ENCODE assay signal across 9 mouse cellular contexts in the genomic region with DNA sequence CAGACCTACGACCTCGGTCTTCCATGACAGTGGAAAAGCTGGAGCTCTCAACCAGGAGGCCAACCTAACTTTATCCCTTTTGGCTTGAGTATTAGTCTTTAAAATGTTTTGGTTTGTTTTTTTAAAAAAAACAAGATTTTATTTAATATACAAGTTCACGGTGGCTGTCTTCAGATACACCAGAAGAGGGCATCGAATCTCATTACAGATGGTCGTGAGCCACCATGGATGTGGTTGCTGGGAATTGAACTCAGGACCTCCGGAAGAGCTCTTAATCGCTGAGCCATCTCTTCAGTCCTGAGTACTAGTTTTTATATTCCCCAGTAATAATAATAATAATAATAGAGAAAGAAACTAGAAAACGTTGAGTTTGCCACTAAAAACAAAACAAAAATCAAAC. TPM values are rescaled to one million over a fixed set of nuclear protein-coding genes. Genes with fewer than 3 reads are reported as not detected.
DNase-seq lines count a peak whose midpoint lies in the region; ATAC-seq and TF ChIP-seq lines count a peak whose summit lies in the region.
"Had no signal": no experiment of that assay in that cellular context is flagged by ENCODE, and none has a peak within 500 bp of the region (broad histone marks: within the 10 kb centered on the region; RNA-seq: fewer than 3 reads in every experiment).

No protein-coding gene starts in this region.

- H3K4me3 ChIP-seq in left cerebral cortex, adult 2 months, result peak overlapping the region; percentile 78
- peak overlapping the region; percentile 69 for H3K4me3 ChIP-seq in embryonic facial prominence, embryonic 11.5 days (ENCODE audit: low read depth, low read length)
- no peak overlapping the region for H3K4me3 ChIP-seq in intestine, embryonic 15.5 days (replicated peaks)
- peak overlapping the region; percentile 99 for H3K4me3 ChIP-seq in neural tube, embryonic 12.5 days

- no peak overlapping the region; the same call in 1 of the 2 replicates for H3K27ac ChIP-seq in left cerebral cortex, adult 2 months
- no peak overlapping the region for H3K27ac ChIP-seq in embryonic facial prominence, embryonic 11.5 days (replicated peaks; ENCODE audit: low read depth, low read length)
- H3K27ac ChIP-seq in intestine, embryonic 15.5 days, result no peak overlapping the region
- no peak overlapping the region for H3K27ac ChIP-seq in neural tube, embryonic 12.5 days

- H3K4me2 ChIP-seq in embryonic facial prominence, embryonic 11.5 days (ENCODE audit: low read depth, low read length), result peak overlapping the region; percentile 56
- H3K4me2 ChIP-seq in intestine, embryonic 15.5 days (replicated peaks), result peak overlapping the region; percentile 71
- peak overlapping the region; percentile 74 for H3K4me2 ChIP-seq in neural tube, embryonic 12.5 days (replicated peaks)

- no peaks in the 10 kb centered on the region for H3K27me3 ChIP-seq in embryonic facial prominence, embryonic 11.5 days (ENCODE audit: control insufficient read depth, insufficient read depth, low read length)
- H3K27me3 ChIP-seq in intestine, embryonic 15.5 days (replicated peaks), result no peaks in the 10 kb centered on the region
- H3K27me3 ChIP-seq in neural tube, embryonic 12.5 days (replicated peaks), result no peaks in the 10 kb centered on the region

- 0 out of 2 replicates have a peak, but pooled peaks cover 2% of the 10 kb centered on the region for H3K36me3 ChIP-seq in embryonic facial prominence, embryonic 11.5 days (replicated peaks; ENCODE audit: control insufficient read depth, insufficient read depth, low read depth, low read length)
- peaks cover 17% of the 10 kb centered on the region for H3K36me3 ChIP-seq in intestine, embryonic 15.5 days
- H3K36me3 ChIP-seq in neural tube, embryonic 12.5 days, result peaks cover 28% of the 10 kb centered on the region

- H3K9ac ChIP-seq in embryonic facial prominence, embryonic 11.5 days (replicated peaks; ENCODE audit: low read length), result no peak overlapping the region
- no peak overlapping the region for H3K9ac ChIP-seq in intestine, embryonic 15.5 days
- H3K9ac ChIP-seq in neural tube, embryonic 12.5 days, result peak overlapping the region; percentile 98; the same call in 1 of the 2 replicates

- ATAC-seq in embryonic facial prominence, embryonic 11.5 days (replicated peaks; ENCODE audit: insufficient number of reproducible peaks, low FRiP score, low TSS enrichment, low read depth), result no peak
- ATAC-seq in intestine, embryonic 15.5 days, result no peak
- no peak for ATAC-seq in neural tube, embryonic 12.5 days (ENCODE audit: low FRiP score, low read depth)
- ATAC-seq in activated CD4-positive, CD25-positive, alpha-beta regulatory T cell, adult 4 months, result no peak

- TF ChIP-seq CTCF in left cerebral cortex, adult 2 months (IDR thresholded peaks at IDR 0.05), result peak; percentile 24

- no peaks in the 10 kb centered on the region for H3K9me3 ChIP-seq in embryonic facial prominence, embryonic 11.5 days (replicated peaks; ENCODE audit: control insufficient read depth, low read length)
- no peaks in the 10 kb centered on the region for H3K9me3 ChIP-seq in intestine, embryonic 15.5 days
- no peaks in the 10 kb centered on the region for H3K9me3 ChIP-seq in neural tube, embryonic 12.5 days

- DNase-seq in left cerebral cortex, adult 2 months (ENCODE audit: extremely low spot score in 1 of 2, low spot score in 2 of 2), result no peak
- no peak for DNase-seq in left cerebral cortex, adult 9 months (ENCODE audit: low spot score in 2 of 2)
- DNase-seq in embryonic facial prominence, embryonic 11.5 days (ENCODE audit: low spot score), result peak; percentile 9
- DNase-seq in left cerebral cortex, postnatal 14 days (ENCODE audit: low spot score in 2 of 2), result no peak
- DNase-seq in urinary bladder, postnatal 4 days (ENCODE audit: low spot score in 2 of 2), result no peak

- intact Hi-C loops in left cerebral cortex, adult 2 months (cut with DNase I), result no loop called here
- intact Hi-C loops in left cerebral cortex, postnatal 14 days (cut with DNase I), result no loop called here

- no peaks in the 10 kb centered on the region for H3K4me1 ChIP-seq in embryonic facial prominence, embryonic 11.5 days (ENCODE audit: control insufficient read depth, insufficient read depth, low read length)
- H3K4me1 ChIP-seq in intestine, embryonic 15.5 days (replicated peaks), result peaks cover 20% of the 10 kb centered on the region
- peaks cover 19% of the 10 kb centered on the region for H3K4me1 ChIP-seq in neural tube, embryonic 12.5 days

- WGBS in embryonic facial prominence, embryonic 11.5 days, result 71% methylated on average over 8 of the region's 8 CpGs
- 59% methylated on average over 8 of the region's 8 CpGs for WGBS in intestine, embryonic 15.5 days
- 65% methylated on average over 8 of the region's 8 CpGs for WGBS in neural tube, embryonic 12.5 days

RNA-seq across cellular contexts. Expression of a gene that starts 2.0 kb away (rescaled TPM):
- total RNA-seq in left cerebral cortex, adult 2 months (2021), result 100 to 1,000 TPM; 164 to 176 TPM
- 58.7 and 58.8 TPM in 2 replicates for polyA plus RNA-seq in embryonic facial prominence, embryonic 11.5 days (2014; fragmentation: Nextera tagmentation; extraction: Ambion mirVana)
- polyA plus RNA-seq in intestine, embryonic 15.5 days (2015; fragmentation: Nextera tagmentation; extraction: Ambion mirVana), result 36.3 and 36.4 TPM in 2 replicates
- polyA plus RNA-seq in neural tube, embryonic 12.5 days (2016; fragmentation: Nextera tagmentation; extraction: Ambion mirVana), result 102 and 109 TPM in 2 replicates
- total RNA-seq in left cerebral cortex, postnatal 14 days (2021), result 100 to 1,000 TPM; 132 to 136 TPM
- 100 to 1,000 TPM; 146 to 151 TPM for polyA plus RNA-seq in activated CD4-positive, CD25-positive, alpha-beta regulatory T cell, adult 4 months (2017; shearing (Covaris generic))

RNA-seq across cellular contexts. Expression of a gene that starts 32.3 kb away (rescaled TPM):
- total RNA-seq in left cerebral cortex, adult 2 months (2021), result 1 to 10 TPM; 4.1 to 6.8 TPM
- 15.2 and 17.2 TPM in 2 replicates for polyA plus RNA-seq in embryonic facial prominence, embryonic 11.5 days (2014; fragmentation: Nextera tagmentation; extraction: Ambion mirVana)
- 13.4 and 14.7 TPM in 2 replicates for polyA plus RNA-seq in intestine, embryonic 15.5 days (2015; fragmentation: Nextera tagmentation; extraction: Ambion mirVana)
- polyA plus RNA-seq in neural tube, embryonic 12.5 days (2016; fragmentation: Nextera tagmentation; extraction: Ambion mirVana), result 5.9 and 7.8 TPM in 2 replicates
- 1 to 10 TPM; 6.8 to 7.6 TPM for total RNA-seq in left cerebral cortex, postnatal 14 days (2021)
- polyA plus RNA-seq in activated CD4-positive, CD25-positive, alpha-beta regulatory T cell, adult 4 months (2017; shearing (Covaris generic)), result 10 to 100 TPM; 26.7 to 70.7 TPM

RNA-seq across cellular contexts. Expression of a gene that starts 34.2 kb away (rescaled TPM):
- 100 to 1,000 TPM; 142 to 170 TPM for total RNA-seq in left cerebral cortex, adult 2 months (2021)
- polyA plus RNA-seq in embryonic facial prominence, embryonic 11.5 days (2014; fragmentation: Nextera tagmentation; extraction: Ambion mirVana), result 1.3 TPM in 2 replicates
- 1.6 and 1.8 TPM in 2 replicates for polyA plus RNA-seq in intestine, embryonic 15.5 days (2015; fragmentation: Nextera tagmentation; extraction: Ambion mirVana)
- 4.5 and 4.8 TPM in 2 replicates for polyA plus RNA-seq in neural tube, embryonic 12.5 days (2016; fragmentation: Nextera tagmentation; extraction: Ambion mirVana)
- 100 to 1,000 TPM; 129 to 143 TPM for total RNA-seq in left cerebral cortex, postnatal 14 days (2021)
- 1 to 10 TPM; 8.1 to 9.3 TPM for polyA plus RNA-seq in activated CD4-positive, CD25-positive, alpha-beta regulatory T cell, adult 4 months (2017; shearing (Covaris generic))
- total RNA-seq: hematopoietic stem cell, adult 5-6 weeks had no signal

RNA-seq across cellular contexts. Expression of a gene that starts 39.0 kb away (rescaled TPM):
- not detected for total RNA-seq in left cerebral cortex, adult 2 months (2021)
- 17.7 and 20.5 TPM in 2 replicates for polyA plus RNA-seq in embryonic facial prominence, embryonic 11.5 days (2014; fragmentation: Nextera tagmentation; extraction: Ambion mirVana)
- not detected in 2 replicates for polyA plus RNA-seq in intestine, embryonic 15.5 days (2015; fragmentation: Nextera tagmentation; extraction: Ambion mirVana)
- not detected in 2 replicates for polyA plus RNA-seq in neural tube, embryonic 12.5 days (2016; fragmentation: Nextera tagmentation; extraction: Ambion mirVana)
- not detected for total RNA-seq in left cerebral cortex, postnatal 14 days (2021)
- not detected for polyA plus RNA-seq in activated CD4-positive, CD25-positive, alpha-beta regulatory T cell, adult 4 months (2017; shearing (Covaris generic))
- total RNA-seq: hematopoietic stem cell, adult 5-6 weeks had no signal
